Mouse (Mus musculus) gastrocnemius, postnatal 14 days (tissue): Measurements from ENCODE around the gene Rcan2. TPM values are rescaled to one million over a fixed set of nuclear protein-coding genes. Genes with fewer than 3 reads are reported as not detected.
A peak's percentile ranks its signal among the peaks of the same experiment; 100 is the strongest.
"Not testable (repeated sequence)": the region's sequence is repeated elsewhere in the genome, so short reads cannot be mapped to it uniquely, and the experiment has no call there.

Experiments
- DNase-seq: peaks from one replicate; pipeline ENCODE4 v3.0.0; 2021; ENCODE audit warnings: mixed read lengths
- intact Hi-C: fragments of 180-260 bp; cut with DNase I; formaldehyde crosslinking; loops from one replicate; pipeline ENCODE4 v1.15.1; 2025; ENCODE audit warnings: low total_unique reads
- total RNA-seq, 2 experiments: library from RNA; stranded (reverse); gene quantifications; 2 replicates each; pipeline ENCODE4 v1.2.3; 2021

Gene Rcan2
- total RNA-seq, 2 experiments from 2014 or later, result 20.5 to 27.2 TPM

DNA sequence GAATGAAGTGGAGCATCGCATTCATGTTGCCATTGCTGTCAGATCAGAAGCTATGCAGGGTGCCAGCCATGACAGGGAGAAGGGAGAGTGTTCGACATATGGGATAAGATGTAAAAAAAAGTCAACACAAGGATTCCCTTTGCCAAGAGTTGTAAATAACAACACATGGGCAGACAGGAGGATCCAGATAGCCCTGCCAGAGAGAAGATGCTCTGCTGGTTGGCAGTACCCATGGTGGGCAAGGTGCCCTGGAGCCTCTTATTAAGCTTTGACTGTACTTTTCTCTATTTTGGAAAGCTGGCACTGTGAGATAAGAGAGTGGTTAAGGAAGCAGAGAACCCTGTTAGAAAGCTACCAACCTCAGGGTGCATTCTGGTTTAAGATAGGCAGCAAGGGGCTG lies 19.8 kb downstream of the Rcan2 start:
- no peak for DNase-seq
- intact Hi-C loops, result no loop called here

DNA sequence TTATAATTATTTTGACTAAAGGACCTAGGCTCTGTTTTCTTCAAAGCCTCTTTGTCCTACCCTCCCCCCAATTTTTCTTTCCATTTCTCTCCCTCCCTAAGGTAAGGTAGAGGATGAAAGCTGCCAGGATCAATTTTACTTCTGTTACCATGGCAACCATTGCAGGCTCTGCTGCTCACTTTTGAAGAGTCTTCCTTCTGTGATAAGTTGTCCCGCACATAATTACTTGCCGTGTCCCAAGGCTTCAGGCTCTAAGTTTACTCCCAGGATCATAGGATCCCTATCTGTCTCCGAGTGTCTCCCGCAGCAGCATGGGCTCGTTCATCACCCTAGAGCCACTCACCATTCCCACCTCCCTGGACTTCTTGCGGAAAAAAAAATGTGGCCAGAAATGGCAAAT lies 21.1 kb downstream of the Rcan2 start:
- intact Hi-C loops, result no loop called here
- no peak for DNase-seq

DNA sequence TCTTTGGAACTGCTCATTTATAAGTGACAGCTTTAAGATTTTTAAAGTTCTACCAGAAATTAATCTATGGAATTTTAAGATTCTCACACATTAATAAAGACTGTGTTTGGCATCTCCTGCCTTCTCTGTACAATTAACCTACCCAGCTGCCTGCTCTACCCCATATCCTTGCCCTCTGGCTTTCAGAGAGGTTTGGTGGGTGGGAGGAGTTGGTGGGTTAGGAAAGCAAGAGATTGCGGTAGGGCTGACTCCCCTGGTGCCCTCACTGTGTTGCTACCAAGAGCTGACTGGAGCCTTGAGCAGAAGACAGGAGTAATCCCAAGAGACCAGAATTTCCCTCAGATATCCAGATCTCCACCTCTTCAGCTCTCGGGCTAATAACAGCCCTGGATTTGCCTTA lies 21.5 kb downstream of the Rcan2 start:
- DNase-seq, result no peak
- intact Hi-C loops, result no loop called here

DNA sequence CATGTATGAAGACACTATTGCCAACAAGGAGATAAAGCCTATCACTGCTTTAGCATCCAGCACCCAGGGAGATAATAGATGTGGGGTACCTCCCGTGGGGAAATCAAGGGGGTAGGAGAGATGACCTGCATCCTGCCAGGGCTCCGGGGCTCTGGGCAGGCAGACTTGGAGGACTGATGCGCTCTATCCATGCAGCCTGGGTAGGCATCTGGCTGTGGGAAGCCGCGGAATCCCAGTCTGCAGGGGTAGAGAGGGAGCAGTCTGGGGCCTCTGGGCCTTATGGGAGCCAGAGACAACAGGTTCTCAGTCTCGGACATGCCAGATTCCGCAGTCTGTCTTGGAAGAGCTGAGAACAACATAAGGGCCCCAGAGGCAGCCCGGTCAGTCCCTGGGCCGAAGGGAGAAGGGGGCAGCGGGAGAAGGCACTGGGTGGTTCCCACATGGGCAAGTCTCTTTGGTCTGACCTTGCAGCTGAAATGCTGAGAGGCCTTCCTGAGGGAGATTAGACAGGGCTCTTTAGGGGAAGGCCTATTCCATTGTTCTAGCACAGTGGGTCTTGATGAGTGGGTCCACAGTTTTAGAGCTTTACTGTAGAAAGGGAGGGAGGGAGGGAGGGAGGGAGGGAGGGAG lies 23.7 kb downstream of the Rcan2 start:
- DNase-seq, result no peak
- intact Hi-C loops, result no loop called here

DNA sequence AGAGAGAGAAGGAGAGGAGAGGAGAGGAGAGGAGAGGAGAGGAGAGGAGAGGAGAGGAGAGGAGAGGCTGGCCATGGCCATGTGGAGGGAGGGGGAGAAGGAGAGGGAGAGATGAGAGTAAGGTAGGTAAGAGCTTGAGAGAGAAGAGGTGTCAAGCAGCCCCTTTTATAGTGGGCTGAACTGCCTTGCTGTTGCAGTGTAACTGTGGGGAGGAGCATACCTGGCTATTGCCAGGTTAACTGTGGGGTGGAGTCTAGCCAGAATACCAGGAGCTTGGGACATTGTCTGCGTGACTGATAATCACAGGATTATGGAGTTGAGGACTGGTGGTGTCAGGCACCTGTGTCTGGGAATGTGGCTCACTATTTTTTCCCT lies 24.2 kb downstream of the Rcan2 start:
- intact Hi-C loops, DNase-seq: not testable (repeated sequence)

DNA sequence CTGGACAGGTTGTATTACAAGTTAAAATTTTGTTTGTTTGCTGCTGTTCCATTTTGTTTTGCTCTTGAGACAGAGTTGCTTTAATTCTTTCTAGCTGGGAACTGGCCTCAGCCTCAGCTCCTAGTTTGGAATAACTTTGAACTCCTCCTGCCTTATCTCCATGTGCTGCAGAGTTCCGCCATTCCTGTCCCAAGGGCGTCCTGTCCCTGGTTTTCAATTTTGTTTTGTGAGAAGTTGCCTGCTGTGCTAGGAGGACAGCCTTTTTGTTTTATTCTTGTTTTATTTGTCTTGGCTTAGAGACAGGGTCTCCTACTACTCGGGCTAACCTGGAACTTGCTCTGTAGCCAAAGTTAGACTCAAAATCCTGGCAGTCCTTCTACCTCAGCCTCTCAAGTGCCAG lies 26.1 kb downstream of the Rcan2 start:
- DNase-seq, result no peak
- intact Hi-C loops, result no loop called here

DNA sequence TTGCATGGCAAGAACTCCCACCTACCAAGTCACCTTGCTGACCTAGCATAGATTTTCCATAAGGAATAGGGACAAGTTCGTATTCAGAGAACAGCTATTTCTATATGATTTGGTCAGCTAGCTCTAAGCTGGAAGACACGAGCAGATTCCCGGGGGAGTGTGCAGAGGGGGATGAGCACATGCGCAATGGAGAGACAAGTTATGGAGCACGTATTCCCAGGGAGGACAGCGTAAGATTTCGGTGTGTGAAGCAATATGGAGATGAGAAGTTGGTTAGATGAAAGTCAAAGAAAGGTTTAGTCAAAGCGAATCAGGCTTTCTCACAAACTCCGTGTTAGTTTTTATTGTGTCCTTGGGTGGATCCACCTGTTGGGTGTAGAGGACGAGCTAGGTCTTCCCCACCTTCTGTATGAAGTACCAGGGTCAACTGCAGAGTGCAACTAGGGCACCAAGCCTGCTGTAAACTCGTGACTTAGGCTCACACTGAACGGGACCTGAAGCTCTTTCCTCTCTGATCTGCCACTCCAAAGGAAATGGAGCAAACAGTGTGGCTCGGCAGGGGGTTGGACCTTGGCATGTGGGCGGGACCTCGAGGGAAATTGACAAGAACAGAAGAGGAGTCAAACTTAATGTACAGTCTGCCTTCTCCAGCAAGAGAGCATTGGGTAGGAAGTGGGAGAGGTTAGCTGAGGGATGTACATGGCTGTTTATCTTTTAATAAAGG lies 31.4 kb downstream of the Rcan2 start:
- intact Hi-C loops, result no loop called here

DNA sequence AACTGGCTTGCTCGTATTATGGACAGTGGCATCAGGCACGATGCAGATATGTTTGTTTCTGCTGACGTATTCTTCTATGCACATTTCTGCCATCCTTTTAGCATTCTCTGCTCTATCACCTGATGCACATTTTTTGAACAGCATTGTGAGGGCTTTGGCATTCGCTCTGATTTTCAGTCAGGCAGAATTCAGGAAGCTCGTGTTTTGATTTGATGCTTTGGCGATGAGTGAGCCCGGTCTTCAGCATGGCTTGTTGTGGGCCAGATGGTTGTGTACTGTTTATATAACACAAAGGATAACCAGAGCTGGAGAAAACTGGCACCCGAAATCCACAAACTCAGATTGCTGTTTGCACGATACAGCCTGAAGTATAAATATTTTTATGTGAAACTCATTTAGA lies 39.1 kb downstream of the Rcan2 start:
- intact Hi-C loops, result no loop called here
- DNase-seq, result no peak

More for the DNA sequence above, 31.4 kb downstream of the Rcan2 start:
- no peak for DNase-seq

DNA sequence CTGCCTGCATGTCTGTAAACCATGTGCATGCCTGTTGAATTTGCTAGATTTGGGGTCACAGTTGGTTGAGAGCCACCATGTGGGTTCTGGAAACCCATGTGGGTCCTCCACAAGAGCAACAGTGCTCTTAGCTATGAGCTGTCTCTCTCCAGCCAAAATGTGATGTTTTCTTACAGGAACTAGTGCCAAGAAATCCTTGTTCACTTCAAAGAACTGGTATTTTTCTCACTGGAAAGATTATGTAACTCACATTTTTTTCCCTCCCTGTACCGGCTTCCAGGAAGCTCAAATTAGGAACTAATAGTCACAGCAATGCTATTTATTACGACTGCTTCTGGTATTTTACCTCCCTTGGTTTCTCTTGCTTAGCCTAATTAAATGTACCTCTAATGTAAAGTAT lies 45.6 kb downstream of the Rcan2 start:
- DNase-seq, result no peak
- intact Hi-C loops, result no loop called here

DNA sequence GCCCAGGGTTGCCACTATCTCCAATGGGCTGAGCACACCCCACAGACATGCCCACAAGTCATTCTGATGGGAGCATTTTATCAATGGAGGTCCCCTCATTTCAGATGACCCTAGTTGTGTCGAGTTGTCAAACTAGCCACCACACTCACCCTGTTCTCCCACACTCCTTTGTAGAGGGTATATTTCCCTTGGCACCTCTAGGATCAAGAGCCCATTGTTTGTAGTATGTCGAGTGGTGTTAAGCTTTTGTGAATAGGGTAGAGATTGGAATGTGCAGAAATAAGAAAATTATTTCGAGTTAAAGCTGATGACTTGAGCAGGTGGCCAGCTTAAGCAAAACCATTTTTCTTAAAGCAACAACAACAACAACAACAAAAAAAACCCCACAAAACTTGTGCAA lies 47.8 kb downstream of the Rcan2 start:
- intact Hi-C loops, result no loop called here
- no peak for DNase-seq

DNA sequence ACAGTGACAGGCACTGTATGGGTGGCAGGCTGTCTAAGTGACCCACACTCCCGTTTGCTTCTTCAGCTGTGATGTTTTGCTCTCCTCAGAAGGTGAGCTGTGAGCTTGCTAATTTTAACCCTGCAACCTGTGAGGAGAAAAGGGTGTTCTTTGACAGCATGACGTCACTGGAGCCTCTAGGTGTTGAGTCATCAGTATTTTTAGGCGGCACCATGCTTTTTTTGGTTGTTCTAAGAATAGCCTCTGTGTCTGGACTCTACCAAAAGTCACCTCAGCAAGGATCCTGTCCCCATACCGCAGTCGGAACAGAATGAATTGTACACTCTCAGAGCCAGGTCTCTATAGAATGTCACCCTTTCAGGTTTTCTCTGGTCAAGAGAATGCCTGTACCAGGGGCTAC lies 54.0 kb downstream of the Rcan2 start:
- intact Hi-C loops, result no loop called here
- DNase-seq, result no peak

DNA sequence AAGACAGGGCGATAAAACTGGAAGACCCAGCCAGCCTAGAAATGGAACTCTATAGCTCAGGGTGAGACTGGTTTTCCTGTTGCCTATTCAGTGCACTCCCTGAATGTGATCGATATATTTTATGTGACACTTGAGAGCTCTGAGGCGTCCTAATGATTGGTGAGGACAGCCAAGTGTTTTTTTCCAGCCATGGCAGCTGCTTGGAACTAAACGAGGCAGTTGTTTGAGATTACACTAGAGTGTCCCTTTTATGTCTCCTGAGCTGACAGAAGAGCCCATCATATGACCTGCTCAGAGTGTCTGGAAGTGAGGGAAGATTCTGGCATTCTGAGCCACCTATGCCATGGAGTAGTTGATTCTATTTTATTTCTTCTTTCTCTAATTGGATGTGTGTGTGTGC lies 54.9 kb downstream of the Rcan2 start:
- no peak for DNase-seq
- intact Hi-C loops, result no loop called here

DNA sequence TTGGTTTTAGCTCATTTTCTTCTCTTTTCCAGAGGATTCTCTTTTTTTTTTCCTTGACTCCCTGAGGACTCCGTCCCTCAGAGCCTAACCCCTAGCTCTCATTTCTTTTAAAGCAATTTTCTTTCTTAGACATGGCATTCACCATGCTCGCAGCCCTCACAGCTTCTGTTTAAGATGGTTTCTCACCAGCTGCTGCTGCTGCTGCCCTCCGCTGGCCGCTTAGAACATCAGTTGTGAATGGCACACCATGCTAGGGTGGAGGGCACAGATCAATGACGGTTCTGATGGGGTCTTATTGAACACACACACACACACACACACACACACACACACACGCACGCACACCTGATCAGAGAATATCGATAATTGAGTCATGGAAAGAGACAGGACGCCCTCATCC lies 67.7 kb downstream of the Rcan2 start:
- no peak for DNase-seq
- intact Hi-C loops, result loop anchor here (2.0 kb wide), 1 partner anchor 68 kb away; the partner anchor contains the start of gene Rcan2

DNA sequence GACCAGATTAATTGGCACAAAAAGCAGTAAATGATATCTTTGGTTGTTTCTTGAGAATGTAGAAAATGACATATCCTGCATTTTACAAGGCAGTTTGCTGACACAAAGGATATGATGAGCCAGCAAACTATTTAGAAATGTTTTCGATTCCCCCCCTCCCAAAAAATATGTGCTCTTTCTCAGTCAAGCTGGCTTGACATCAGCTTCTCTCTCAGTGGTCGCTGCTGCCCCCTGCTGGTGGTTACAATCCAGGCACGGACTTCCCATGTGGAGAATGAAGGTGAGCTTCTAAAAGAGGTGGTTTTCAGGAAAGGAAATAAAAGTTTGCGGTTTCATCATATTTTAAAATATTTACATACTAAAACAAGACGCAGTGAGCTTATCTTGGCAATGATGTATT lies 68.5 kb downstream of the Rcan2 start:
- intact Hi-C loops, result loop anchor here (2.0 to 5.0 kb wide), 2 partner anchors 69 to 167 kb away; partner anchors contain the start of gene Rcan2
- DNase-seq, result peak; percentile 72

DNA sequence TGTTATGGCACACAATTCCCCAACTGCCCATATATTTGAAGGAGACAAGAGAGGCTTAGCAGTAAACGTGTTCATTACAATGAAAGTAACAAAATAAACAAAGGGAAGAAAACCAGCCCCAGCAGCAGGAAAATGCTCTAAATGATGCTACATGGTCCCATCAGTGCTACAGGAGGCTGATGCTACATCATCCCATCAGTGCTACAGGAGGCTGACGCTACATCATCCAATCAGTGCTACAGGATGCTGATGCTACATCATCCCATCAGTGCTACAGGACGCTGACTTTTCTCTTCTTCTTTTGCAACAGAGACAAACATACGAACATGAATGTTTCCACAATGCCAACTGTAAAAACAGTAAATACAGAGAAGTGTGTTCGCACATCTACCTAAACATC lies 73.3 kb downstream of the Rcan2 start:
- intact Hi-C loops, result loop anchor here (5.0 kb wide), 1 partner anchor 172 kb away; no protein-coding TSS in a partner anchor
- DNase-seq, result no peak

DNA sequence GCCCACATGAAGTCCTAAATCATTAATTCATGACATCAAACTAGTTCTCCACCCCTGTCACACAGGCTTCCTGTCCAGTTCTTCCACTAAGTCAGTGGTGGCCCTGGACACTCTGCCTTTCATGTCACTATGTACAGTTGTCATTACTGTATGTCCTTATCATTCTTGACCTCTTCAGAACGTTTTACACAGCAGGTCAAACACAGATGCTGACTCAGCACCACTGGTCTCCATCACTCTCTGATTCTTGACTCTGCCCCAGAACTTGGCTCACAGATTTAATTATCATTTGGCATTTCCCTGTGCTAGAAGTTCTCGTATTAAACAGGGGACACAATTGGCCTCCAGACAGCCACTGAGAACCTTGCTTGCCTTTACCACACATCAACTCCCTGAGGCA lies 76.3 kb downstream of the Rcan2 start:
- intact Hi-C loops, result no loop called here
- DNase-seq, result no peak

DNA sequence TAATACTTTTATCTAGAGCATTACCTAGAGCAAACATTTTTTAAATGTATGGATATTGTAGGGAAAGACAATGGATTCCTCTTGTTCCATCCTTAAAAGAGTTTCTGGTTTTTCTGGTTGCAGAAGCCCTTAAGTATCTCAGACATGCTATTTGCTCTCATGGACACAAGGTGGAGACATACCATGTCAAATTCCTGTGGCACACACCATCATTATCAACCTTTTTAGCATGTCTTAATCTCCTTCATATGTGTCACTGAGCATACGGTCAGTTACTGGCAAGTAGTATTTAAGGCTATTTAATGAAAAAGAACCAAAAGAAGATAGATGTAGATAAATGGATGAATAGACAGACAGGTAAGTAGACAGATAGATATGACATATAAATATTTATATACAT lies 81.9 kb downstream of the Rcan2 start:
- intact Hi-C loops, result loop anchor here (5.0 to 10.0 kb wide), 2 partner anchors 52 to 244 kb away; no protein-coding TSS in a partner anchor
- no peak for DNase-seq

DNA sequence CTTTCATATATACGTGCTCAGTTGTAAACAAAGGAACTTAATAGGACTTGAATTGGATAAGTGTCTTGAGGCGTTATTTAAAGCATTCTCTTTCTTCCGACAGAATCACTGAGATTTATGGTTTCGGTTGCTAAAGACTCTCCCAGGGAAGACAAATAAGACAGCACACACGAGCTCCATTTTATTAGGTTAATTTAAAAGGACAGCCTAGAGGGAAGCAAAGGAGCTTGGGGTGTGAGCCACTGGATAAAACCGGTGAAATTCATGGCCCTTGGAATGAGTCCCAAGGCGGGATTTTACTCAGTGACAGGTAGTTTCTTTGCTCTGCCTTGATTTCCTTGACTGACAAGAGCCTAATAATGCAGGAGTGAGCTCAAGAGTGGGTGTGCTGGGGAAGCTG lies 85.1 kb downstream of the Rcan2 start:
- no peak for DNase-seq
- intact Hi-C loops, result loop anchor here (10.0 kb wide), 1 partner anchor 49 kb away; no protein-coding TSS in a partner anchor

DNA sequence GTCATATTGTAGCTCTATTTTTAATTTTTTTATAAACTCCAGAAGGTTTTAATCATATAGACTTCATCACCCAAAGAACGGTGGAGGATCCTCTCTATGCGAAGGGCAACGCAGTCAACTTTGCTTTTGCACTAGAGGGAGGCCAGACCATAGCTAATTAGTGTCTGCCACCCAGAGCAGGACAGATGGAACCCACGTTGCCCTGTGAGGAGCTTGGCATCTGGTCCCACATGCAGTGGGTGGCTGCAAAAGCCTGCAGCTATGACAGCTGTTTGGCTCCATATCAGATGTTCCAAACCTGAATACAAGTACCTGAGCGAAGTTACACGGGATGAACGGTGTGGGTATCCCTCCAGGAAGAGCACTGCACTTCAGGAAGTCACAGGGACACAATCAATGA lies 86.8 kb downstream of the Rcan2 start:
- no peak for DNase-seq
- intact Hi-C loops, result loop anchor here (10.0 kb wide), 1 partner anchor 47 kb away; no protein-coding TSS in a partner anchor

DNA sequence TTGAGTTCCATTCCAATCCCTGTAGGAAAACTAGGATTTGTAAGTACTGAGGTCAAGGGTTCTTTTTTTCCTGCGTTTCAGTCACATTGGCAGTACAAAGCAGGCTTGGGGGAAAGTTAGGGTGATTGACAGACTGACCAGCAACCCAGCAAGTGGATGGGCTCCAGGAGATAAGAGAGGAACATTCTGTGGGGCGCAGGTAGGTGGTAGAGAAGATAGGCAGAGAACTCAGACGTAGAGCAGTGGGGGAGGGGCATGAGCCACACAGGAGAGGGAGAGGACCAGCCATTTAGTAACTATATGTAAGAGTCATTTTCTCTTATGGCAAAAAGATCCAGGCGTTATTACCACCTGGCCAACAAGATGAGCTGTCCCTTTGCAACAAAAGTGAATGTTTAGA lies 96.2 kb downstream of the Rcan2 start:
- DNase-seq, result no peak
- intact Hi-C loops, result no loop called here

DNA sequence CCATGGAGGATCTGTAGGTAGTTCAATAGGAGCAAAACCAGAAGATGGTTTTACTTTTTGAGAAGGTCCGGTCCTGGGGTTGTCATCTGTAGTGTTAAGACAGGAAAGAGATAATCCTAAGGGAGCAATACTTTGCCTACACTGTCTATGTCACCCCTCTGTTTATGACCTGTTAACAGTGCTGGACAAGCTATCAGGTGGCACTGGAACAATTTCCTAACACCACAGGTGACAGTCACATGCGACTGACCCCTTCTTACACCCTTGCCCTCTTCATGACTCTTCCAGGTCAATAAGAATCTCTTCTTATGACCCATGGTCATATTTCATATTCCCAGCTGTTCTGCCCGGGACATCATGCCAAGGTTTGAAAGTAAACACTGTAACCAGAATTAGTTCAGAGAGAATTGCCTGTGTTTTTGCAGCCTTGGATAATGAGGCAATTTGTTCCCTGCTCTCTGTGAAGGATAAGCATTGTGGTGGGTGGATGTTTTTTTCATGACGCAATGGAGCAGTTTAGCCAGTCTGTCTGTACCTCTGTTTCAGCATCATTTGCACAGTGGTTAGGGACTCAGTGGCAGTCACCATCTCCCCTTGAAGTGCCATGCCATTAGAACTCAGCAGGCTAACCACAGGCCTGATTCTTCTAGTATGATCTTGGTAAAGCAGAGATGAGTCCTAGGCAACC lies 98.4 kb downstream of the Rcan2 start:
- peak; percentile 20 for DNase-seq
- intact Hi-C loops, result no loop called here
